Mouse (Mus musculus) kidney, adult 2 months (tissue): Measurements from ENCODE around the gene Zmynd11.

ENCODE experiments used
- CTCF ChIP-seq: fragments of 200-500 bp; conservative IDR thresholded peaks from 2 replicates; pipeline ENCODE4 v1.5.1; 2011; ENCODE audit warnings: low read depth, mild to moderate bottlenecking, control low read depth, low read length, moderate library complexity, mixed read lengths; ENCODE audit not compliant: insufficient read depth, insufficient read length
- POLR2A ChIP-seq: fragments of 200-500 bp; IDR thresholded peaks from one replicate; pipeline ENCODE4 v1.6.1; 2011; ENCODE audit warnings: low read depth, low read length, control low read depth

GRCm38 (mm10) chr13:9684153-9684923 is 80.8 kb downstream of the Zmynd11 start:
- TF ChIP-seq CTCF (no peak), POLR2A (no peak)
